Mouse (Mus musculus) cerebellum, adult 8-10 months (tissue): ENCODE measurements around the gene Tcl1b3.

Source experiments
- DNase-seq: peaks from one replicate; pipeline ENCODE4 v3.0.0; 2022

Gene Tcl1b3

GRCm38 (mm10) chr12:105235091-105235490, 44.2 kb downstream of the Tcl1b3 start:
- no peak for DNase-seq

- DNase-seq: no peak
These were observed 48.2 kb downstream of the Tcl1b3 start for GRCm38 (mm10) chr12:105239060-105239459.
